Mouse (Mus musculus): ENCODE results near the gene Ms4a6c. TPM values are rescaled to one million over a fixed set of nuclear protein-coding genes. Genes with fewer than 3 reads are reported as not detected.
"Not testable (repeated sequence)": the region's sequence is repeated elsewhere in the genome, so short reads cannot be mapped to it uniquely, and the experiment has no call there.

Ms4a6c gene
- polyA plus RNA-seq, 1 experiment from 2014 or later = 3.9 TPM

DNA sequence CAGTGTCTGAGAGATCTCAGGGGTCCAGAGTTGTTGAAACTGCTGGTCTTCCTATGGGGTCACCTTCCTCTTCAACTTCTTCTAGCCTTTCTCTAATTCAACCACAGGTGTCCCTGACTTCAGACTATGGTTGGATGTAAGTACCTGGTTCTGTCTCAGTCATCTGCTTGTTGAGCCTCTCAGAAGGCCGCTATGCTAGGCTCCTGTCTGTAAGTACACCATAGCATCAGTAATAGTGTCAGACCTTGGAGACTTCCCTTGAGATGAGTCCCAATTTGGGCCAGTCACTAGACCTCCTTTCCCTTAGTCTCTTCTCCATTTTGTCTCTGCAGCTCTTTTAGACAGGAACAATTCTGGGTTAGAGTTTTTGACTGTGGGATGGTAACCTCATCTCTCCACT lies 23.5 kb downstream of the Ms4a6c start:
- Histone ChIP-seq H3K4me2 (no peak overlapping the region), H3K27me3 (ENCODE audit: control insufficient read depth, insufficient read depth, low read length) (no peaks in the 10 kb centered on the region), H3K4me1 (ENCODE audit: control insufficient read depth, insufficient read depth, low read length) (no peaks in the 10 kb centered on the region), H3K36me3 (ENCODE audit: control insufficient read depth, insufficient read depth, low read length) (no peaks in the 10 kb centered on the region), H3K9me3 (ENCODE audit: control insufficient read depth, low read length) (no peaks in the 10 kb centered on the region), H3K4me3 (ENCODE audit: low read depth, low read length) (no peak overlapping the region), H3K9ac (ENCODE audit: low read length) (no peak overlapping the region), H3K27ac (ENCODE audit: low read depth, low read length) (no peak overlapping the region)
- ATAC-seq (ENCODE audit: low FRiP score) (no peak), DNase-seq (ENCODE audit: low spot score, missing footprints) (no peak)
- WGBS = 70% methylated on average over 1 of the region's 1 CpGs

DNA sequence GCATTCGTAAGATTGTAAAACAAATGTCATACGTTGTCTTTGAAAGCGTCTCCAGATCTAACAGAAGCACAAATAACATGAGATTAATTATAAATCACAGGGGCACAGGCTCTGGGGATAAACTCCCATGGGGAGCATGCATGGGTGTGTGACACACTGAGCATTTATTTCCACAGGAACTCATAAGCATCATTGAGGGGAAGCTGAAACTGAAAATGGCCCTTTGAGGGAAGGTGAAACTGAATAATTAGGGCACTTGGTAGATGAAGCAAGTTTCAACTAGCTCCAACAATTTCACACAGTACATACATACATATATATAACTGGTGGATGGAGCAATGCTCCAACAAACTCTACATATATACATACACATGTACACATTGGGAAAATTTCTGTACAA lies 25.4 kb downstream of the Ms4a6c start:
- Histone ChIP-seq H3K27me3 (ENCODE audit: control insufficient read depth, insufficient read depth, low read length) (no peaks in the 10 kb centered on the region), H3K36me3 (ENCODE audit: control insufficient read depth, insufficient read depth, low read length) (no peaks in the 10 kb centered on the region), H3K9ac (ENCODE audit: low read length) (no peak overlapping the region), H3K4me3 (ENCODE audit: low read depth, low read length) (no peak overlapping the region), H3K4me2 (no peak overlapping the region), H3K9me3 (ENCODE audit: control insufficient read depth, low read length) (no peaks in the 10 kb centered on the region), H3K4me1 (ENCODE audit: control insufficient read depth, insufficient read depth, low read length) (no peaks in the 10 kb centered on the region), H3K27ac (ENCODE audit: low read depth, low read length) (no peak overlapping the region)
- ATAC-seq (ENCODE audit: low FRiP score) (no peak), DNase-seq (ENCODE audit: low spot score, missing footprints) (no peak)
- WGBS = 92% methylated on average over 3 of the region's 3 CpGs

GRCm38 (mm10) chr19:11496361-11496760 lies 27.2 kb downstream of the Ms4a6c start:
- no peaks in the 10 kb centered on the region for H3K4me1 ChIP-seq (ENCODE audit: control insufficient read depth, insufficient read depth, low read length)
- H3K4me3 ChIP-seq (ENCODE audit: low read depth, low read length) = no peak overlapping the region
- no peak overlapping the region for H3K27ac ChIP-seq (ENCODE audit: low read depth, low read length)
- WGBS = 85% methylated on average over 6 of the region's 6 CpGs
- no peaks in the 10 kb centered on the region for H3K9me3 ChIP-seq (ENCODE audit: control insufficient read depth, low read length)
- H3K4me2 ChIP-seq = no peak overlapping the region
- H3K27me3 ChIP-seq (ENCODE audit: control insufficient read depth, insufficient read depth, low read length) = no peaks in the 10 kb centered on the region
- no peaks in the 10 kb centered on the region for H3K36me3 ChIP-seq (ENCODE audit: control insufficient read depth, insufficient read depth, low read length)
- DNase-seq (ENCODE audit: low spot score, missing footprints) = no peak
- H3K9ac ChIP-seq (ENCODE audit: low read length) = no peak overlapping the region
- ATAC-seq (ENCODE audit: low FRiP score) = no peak

GRCm38 (mm10) chr19:11497300-11497699 lies 28.1 kb downstream of the Ms4a6c start:
- ATAC-seq (ENCODE audit: low FRiP score); H3K9me3 ChIP-seq (ENCODE audit: control insufficient read depth, low read length); DNase-seq (ENCODE audit: low spot score, missing footprints); H3K4me3 ChIP-seq (ENCODE audit: low read depth, low read length); H3K36me3 ChIP-seq (ENCODE audit: control insufficient read depth, insufficient read depth, low read length); H3K4me2 ChIP-seq; H3K4me1 ChIP-seq (ENCODE audit: control insufficient read depth, insufficient read depth, low read length); H3K27me3 ChIP-seq (ENCODE audit: control insufficient read depth, insufficient read depth, low read length); H3K27ac ChIP-seq (ENCODE audit: low read depth, low read length); H3K9ac ChIP-seq (ENCODE audit: low read length): not testable (repeated sequence)
- WGBS = 71% methylated on average over 1 of the region's 1 CpGs

DNA sequence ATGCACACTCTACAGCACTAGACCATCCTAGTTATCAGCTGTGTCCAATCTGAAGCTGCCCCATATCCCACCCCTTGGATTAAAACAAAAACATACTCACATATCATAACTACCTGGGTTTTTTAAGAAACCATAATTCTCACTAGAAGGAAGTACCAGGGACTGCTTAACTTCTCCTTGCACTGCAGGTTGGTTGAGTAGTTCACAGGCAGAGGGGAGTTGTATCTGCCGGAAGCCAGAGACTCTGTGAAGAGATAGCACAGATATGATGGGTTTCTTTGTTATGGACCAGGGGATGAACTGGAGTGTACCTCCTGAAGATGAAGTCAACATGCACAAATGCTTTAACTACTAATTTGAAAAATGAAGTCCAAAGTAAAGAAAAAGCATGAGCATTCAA lies 31.6 kb downstream of the Ms4a6c start:
- WGBS = 94% methylated on average over 1 of the region's 1 CpGs

DNA sequence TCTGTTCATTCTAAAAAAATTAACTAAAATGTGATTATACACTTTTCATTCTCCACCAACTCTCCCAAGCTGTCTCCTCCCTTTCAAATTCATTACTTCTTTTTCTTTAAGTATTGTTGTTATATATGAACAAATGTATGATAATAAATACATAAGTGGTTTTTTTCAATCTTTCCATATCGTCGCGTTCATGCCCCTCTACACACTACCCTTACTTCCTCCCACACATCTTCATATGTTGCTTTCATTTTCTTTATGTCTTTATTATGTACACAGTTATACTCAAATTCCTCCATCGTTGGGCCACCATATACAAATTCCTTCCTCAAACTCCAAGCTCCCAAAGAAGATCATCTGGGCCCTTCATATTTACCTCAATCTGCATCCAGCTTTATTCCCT lies 32.2 kb downstream of the Ms4a6c start:
- Histone ChIP-seq H3K27me3 (ENCODE audit: control insufficient read depth, insufficient read depth, low read length) (no peaks in the 10 kb centered on the region), H3K4me1 (ENCODE audit: control insufficient read depth, insufficient read depth, low read length) (no peaks in the 10 kb centered on the region), H3K4me3 (ENCODE audit: low read depth, low read length) (no peak overlapping the region), H3K9me3 (ENCODE audit: control insufficient read depth, low read length) (no peaks in the 10 kb centered on the region), H3K36me3 (ENCODE audit: control insufficient read depth, insufficient read depth, low read length) (no peaks in the 10 kb centered on the region), H3K9ac (ENCODE audit: low read length) (no peak overlapping the region), H3K4me2 (no peak overlapping the region), H3K27ac (ENCODE audit: low read depth, low read length) (no peak overlapping the region)
- DNase-seq (ENCODE audit: low spot score, missing footprints) = no peak
- no peak for ATAC-seq (ENCODE audit: low FRiP score)
- 88% methylated on average over 4 of the region's 4 CpGs for WGBS

More for the DNA sequence above, 31.6 kb downstream of the Ms4a6c start:
- Histone ChIP-seq H3K9ac (ENCODE audit: low read length) (no peak overlapping the region), H3K4me1 (ENCODE audit: control insufficient read depth, insufficient read depth, low read length) (no peaks in the 10 kb centered on the region), H3K27ac (ENCODE audit: low read depth, low read length) (no peak overlapping the region), H3K9me3 (ENCODE audit: control insufficient read depth, low read length) (no peaks in the 10 kb centered on the region), H3K4me2 (no peak overlapping the region), H3K27me3 (ENCODE audit: control insufficient read depth, insufficient read depth, low read length) (no peaks in the 10 kb centered on the region), H3K4me3 (ENCODE audit: low read depth, low read length) (no peak overlapping the region), H3K36me3 (ENCODE audit: control insufficient read depth, insufficient read depth, low read length) (no peaks in the 10 kb centered on the region)
- DNase-seq (ENCODE audit: low spot score, missing footprints) (no peak), ATAC-seq (ENCODE audit: low FRiP score) (no peak)

DNA sequence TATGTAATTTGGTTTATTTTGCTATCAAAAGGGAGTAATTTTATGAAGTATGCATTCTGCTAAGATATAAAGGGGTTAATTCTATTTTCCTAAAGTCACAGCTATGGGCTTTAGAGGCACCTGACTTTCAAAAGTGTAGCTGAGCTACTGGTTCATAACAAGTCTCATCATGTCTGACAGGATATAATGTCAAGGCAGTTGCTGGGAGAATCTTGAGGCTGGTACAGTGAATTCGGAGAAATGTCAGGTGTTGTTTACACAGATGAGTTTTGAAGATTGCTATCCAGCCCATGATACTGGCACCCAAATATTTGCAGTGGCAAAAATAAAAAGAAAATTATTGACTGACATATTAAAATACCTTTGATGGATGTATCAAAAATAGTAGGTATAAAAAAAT lies 35.7 kb downstream of the Ms4a6c start:
- Histone ChIP-seq H3K4me2 (no peak overlapping the region), H3K27me3 (ENCODE audit: control insufficient read depth, insufficient read depth, low read length) (no peaks in the 10 kb centered on the region), H3K9ac (ENCODE audit: low read length) (no peak overlapping the region), H3K27ac (ENCODE audit: low read depth, low read length) (no peak overlapping the region), H3K4me1 (ENCODE audit: control insufficient read depth, insufficient read depth, low read length) (no peaks in the 10 kb centered on the region), H3K36me3 (ENCODE audit: control insufficient read depth, insufficient read depth, low read length) (no peaks in the 10 kb centered on the region), H3K9me3 (ENCODE audit: control insufficient read depth, low read length) (no peaks in the 10 kb centered on the region), H3K4me3 (ENCODE audit: low read depth, low read length) (no peak overlapping the region)
- 70% methylated on average over 1 of the region's 1 CpGs for WGBS
- DNase-seq (ENCODE audit: low spot score, missing footprints) (no peak), ATAC-seq (ENCODE audit: low FRiP score) (no peak)

- no peak for DNase-seq (ENCODE audit: low spot score, missing footprints)
- WGBS = 74% methylated on average over 1 of the region's 1 CpGs
- Histone ChIP-seq H3K36me3 (ENCODE audit: control insufficient read depth, insufficient read depth, low read length) (no peaks in the 10 kb centered on the region), H3K4me1 (ENCODE audit: control insufficient read depth, insufficient read depth, low read length) (no peaks in the 10 kb centered on the region), H3K9ac (ENCODE audit: low read length) (no peak overlapping the region), H3K27ac (ENCODE audit: low read depth, low read length) (no peak overlapping the region), H3K4me2 (no peak overlapping the region), H3K4me3 (ENCODE audit: low read depth, low read length) (no peak overlapping the region), H3K27me3 (ENCODE audit: control insufficient read depth, insufficient read depth, low read length) (no peaks in the 10 kb centered on the region), H3K9me3 (ENCODE audit: control insufficient read depth, low read length) (no peaks in the 10 kb centered on the region)
- no peak for ATAC-seq (ENCODE audit: low FRiP score)
Measured at GRCm38 (mm10) chr19:11513458-11513857, 44.3 kb downstream of the Ms4a6c start.

DNA sequence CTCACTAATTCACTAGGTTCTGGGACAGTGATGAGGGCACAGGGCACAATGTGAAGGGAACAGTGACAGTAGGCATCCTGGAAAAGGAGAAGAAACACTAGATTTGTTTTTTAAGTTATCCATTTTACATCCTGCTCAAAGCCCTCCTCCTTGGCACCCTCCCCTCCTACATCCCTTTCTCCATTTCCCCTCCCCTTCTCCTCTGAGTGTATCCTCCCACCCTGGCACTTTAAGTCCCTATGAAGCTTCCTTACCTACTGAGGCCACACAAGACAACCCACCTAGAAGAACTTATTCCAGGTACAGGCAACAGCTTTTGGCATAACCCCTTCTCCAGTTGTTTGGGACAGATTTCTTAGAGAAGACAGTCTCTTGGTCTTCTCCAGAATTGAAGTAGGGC lies 47.1 kb downstream of the Ms4a6c start, which contains the start of gene Ms4a6b:
TSS of gene Ms4a6b (plus strand) at position 267 of the 400 bp plus-strand sequence.
- Histone ChIP-seq H3K4me1 (ENCODE audit: control insufficient read depth, insufficient read depth, low read length) (no peaks in the 10 kb centered on the region), H3K4me3 (ENCODE audit: low read depth, low read length) (no peak within 1 kb of the TSS), H3K27me3 (ENCODE audit: control insufficient read depth, insufficient read depth, low read length) (no peaks in the 10 kb centered on the region), H3K9ac (ENCODE audit: low read length) (no peak within 1 kb of the TSS), H3K9me3 (ENCODE audit: control insufficient read depth, low read length) (no peaks in the 10 kb centered on the region), H3K4me2 (no peak within 1 kb of the TSS), H3K27ac (ENCODE audit: low read depth, low read length) (no peak within 1 kb of the TSS), H3K36me3 (ENCODE audit: control insufficient read depth, insufficient read depth, low read length) (no peaks in the 10 kb centered on the region)
- ATAC-seq (ENCODE audit: low FRiP score) (no peak), DNase-seq (ENCODE audit: low spot score, missing footprints) (no peak)

GRCm38 (mm10) chr19:11516845-11517244 lies 47.7 kb downstream of the Ms4a6c start:
- no peak overlapping the region for H3K9ac ChIP-seq (ENCODE audit: low read length)
- H3K9me3 ChIP-seq (ENCODE audit: control insufficient read depth, low read length) = no peaks in the 10 kb centered on the region
- no peak overlapping the region for H3K4me2 ChIP-seq
- DNase-seq (ENCODE audit: low spot score, missing footprints) (no peak), ATAC-seq (ENCODE audit: low FRiP score) (no peak)
- H3K27ac ChIP-seq (ENCODE audit: low read depth, low read length) = no peak overlapping the region
- H3K36me3 ChIP-seq (ENCODE audit: control insufficient read depth, insufficient read depth, low read length) = no peaks in the 10 kb centered on the region
- no peaks in the 10 kb centered on the region for H3K27me3 ChIP-seq (ENCODE audit: control insufficient read depth, insufficient read depth, low read length)
- H3K4me1 ChIP-seq (ENCODE audit: control insufficient read depth, insufficient read depth, low read length) = no peaks in the 10 kb centered on the region
- H3K4me3 ChIP-seq (ENCODE audit: low read depth, low read length) = no peak overlapping the region
- 72% methylated on average over 4 of the region's 4 CpGs for WGBS

Data from midbrain, embryonic 11.5 days (tissue).